Mouse (Mus musculus): Measurements from ENCODE around the gene Smarce1. TPM values are rescaled to one million over a fixed set of nuclear protein-coding genes. Genes with fewer than 3 reads are reported as not detected.

Gene Smarce1
- polyA plus RNA-seq (2014; fragmentation: Nextera tagmentation; extraction: Ambion mirVana), result 125 and 130 TPM in 2 replicates

DNA sequence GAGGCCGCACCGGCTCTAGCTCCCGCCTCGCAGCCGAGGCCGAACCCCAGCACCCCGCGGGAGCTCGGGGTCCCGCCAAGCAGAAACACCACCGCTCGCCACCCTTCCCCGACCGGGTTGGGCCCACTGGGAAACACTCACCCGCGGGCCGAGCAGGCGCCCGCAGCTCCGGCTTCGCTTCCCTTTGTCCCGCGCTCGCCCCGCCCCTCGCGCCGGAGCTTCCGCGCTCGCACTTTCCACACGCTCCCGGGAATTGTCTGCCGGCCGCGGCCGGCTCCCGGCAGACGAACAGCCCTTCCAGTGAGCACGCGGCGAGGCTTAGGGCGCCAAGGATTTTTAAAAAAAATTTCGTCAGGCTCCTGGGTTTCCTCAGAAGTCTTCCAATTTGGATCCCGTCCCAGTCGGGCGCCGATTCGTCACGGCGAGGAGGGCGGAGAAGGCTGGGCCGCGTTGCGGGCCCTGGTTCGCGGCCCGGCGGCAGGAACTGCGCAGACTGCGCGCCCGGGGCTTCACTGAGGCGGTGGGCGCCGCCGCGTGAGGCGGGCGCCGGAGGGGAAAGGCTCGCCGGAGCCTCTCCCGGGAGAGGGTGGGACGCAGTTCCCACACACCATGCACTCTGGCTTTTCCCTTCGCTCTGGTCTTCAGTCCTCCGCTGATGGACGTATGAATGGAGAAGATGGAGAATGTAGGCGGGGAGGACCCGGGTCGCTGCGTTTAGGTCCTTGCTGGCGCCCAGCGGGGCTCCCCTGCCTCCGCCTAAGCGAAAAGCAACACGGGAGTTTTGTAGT, at the start of gene Smarce1:
TSS of gene Smarce1 (minus strand) at position 757 of the 788 bp plus-strand sequence.
- Histone ChIP-seq H3K27ac (ENCODE audit: low read depth, low read length) (peak within 1 kb of the TSS; percentile 99), H3K9ac (ENCODE audit: low read depth, low read length) (peak within 1 kb of the TSS; percentile 100), H3K27me3 (ENCODE audit: control insufficient read depth, insufficient read depth, low read length) (no peaks in the 10 kb centered on the region), H3K4me3 (ENCODE audit: low read depth, low read length) (peak within 1 kb of the TSS; percentile 93), H3K4me1 (ENCODE audit: control insufficient read depth, insufficient read depth, low read length) (peaks cover 10% of the 10 kb centered on the region), H3K36me3 (ENCODE audit: control insufficient read depth, insufficient read depth, low read length) (no peaks in the 10 kb centered on the region; the same call in 1 of the 2 replicates), H3K4me2 (peak within 1 kb of the TSS; percentile 89), H3K9me3 (replicated peaks; ENCODE audit: control insufficient read depth, low read length) (no peaks in the 10 kb centered on the region)
- peak; percentile 82 for ATAC-seq (replicated peaks; ENCODE audit: insufficient number of reproducible peaks, low FRiP score, low TSS enrichment)
- WGBS (ENCODE audit: insufficient replicate concordance), result under 1% methylated on average over 85 of the region's 87 CpGs

- H3K27ac ChIP-seq (ENCODE audit: low read depth, low read length), result no peak overlapping the region
- no peak for ATAC-seq (replicated peaks; ENCODE audit: insufficient number of reproducible peaks, low FRiP score, low TSS enrichment)
- no peak overlapping the region for H3K4me2 ChIP-seq
- H3K4me3 ChIP-seq (ENCODE audit: low read depth, low read length), result no peak overlapping the region
- H3K4me1 ChIP-seq (ENCODE audit: control insufficient read depth, insufficient read depth, low read length), result no peaks in the 10 kb centered on the region
- no peaks in the 10 kb centered on the region for H3K36me3 ChIP-seq (ENCODE audit: control insufficient read depth, insufficient read depth, low read length)
- no peaks in the 10 kb centered on the region for H3K27me3 ChIP-seq (ENCODE audit: control insufficient read depth, insufficient read depth, low read length)
- no peak overlapping the region for H3K9ac ChIP-seq (ENCODE audit: low read depth, low read length)
- 72% methylated on average over 5 of the region's 5 CpGs for WGBS (ENCODE audit: insufficient replicate concordance)
- H3K9me3 ChIP-seq (replicated peaks; ENCODE audit: control insufficient read depth, low read length), result no peaks in the 10 kb centered on the region
These were observed 49.2 kb upstream of the Smarce1 start for GRCm38 (mm10) chr11:99279986-99280385.

DNA sequence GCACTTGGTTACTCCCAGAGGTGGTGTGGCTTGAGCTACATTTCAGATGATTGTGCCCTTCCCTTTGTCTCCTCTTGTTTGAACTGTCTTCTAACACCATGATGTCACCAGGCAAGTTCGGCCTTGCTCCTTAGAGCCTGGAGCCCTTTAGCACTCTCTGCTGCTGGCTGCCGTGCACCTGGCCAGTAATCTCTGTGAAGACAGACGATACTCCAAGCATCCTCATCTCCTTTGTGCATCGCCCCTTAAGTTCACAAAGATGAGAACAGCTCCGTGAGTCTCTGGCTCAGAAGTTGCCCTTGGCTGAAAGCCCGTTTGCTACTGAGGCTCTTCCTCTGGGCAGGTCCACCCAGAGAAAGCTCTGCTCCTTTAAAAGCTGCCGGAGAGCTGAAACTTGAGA, 46.0 kb upstream of the Smarce1 start:
- Histone ChIP-seq H3K4me3 (ENCODE audit: low read depth, low read length) (no peak overlapping the region), H3K27ac (ENCODE audit: low read depth, low read length) (no peak overlapping the region), H3K9me3 (replicated peaks; ENCODE audit: control insufficient read depth, low read length) (no peaks in the 10 kb centered on the region), H3K36me3 (ENCODE audit: control insufficient read depth, insufficient read depth, low read length) (no peaks in the 10 kb centered on the region), H3K4me2 (no peak overlapping the region), H3K4me1 (ENCODE audit: control insufficient read depth, insufficient read depth, low read length) (no peaks in the 10 kb centered on the region), H3K9ac (ENCODE audit: low read depth, low read length) (no peak overlapping the region), H3K27me3 (ENCODE audit: control insufficient read depth, insufficient read depth, low read length) (no peaks in the 10 kb centered on the region)
- WGBS (ENCODE audit: insufficient replicate concordance), result 56% methylated on average over 7 of the region's 7 CpGs
- ATAC-seq (replicated peaks; ENCODE audit: insufficient number of reproducible peaks, low FRiP score, low TSS enrichment), result no peak

GRCm38 (mm10) chr11:99275624-99276023, 44.8 kb upstream of the Smarce1 start:
- Histone ChIP-seq H3K4me1 (ENCODE audit: control insufficient read depth, insufficient read depth, low read length) (no peaks in the 10 kb centered on the region), H3K27me3 (ENCODE audit: control insufficient read depth, insufficient read depth, low read length) (no peaks in the 10 kb centered on the region), H3K4me3 (ENCODE audit: low read depth, low read length) (no peak overlapping the region), H3K9me3 (replicated peaks; ENCODE audit: control insufficient read depth, low read length) (no peaks in the 10 kb centered on the region), H3K4me2 (no peak overlapping the region), H3K36me3 (ENCODE audit: control insufficient read depth, insufficient read depth, low read length) (no peaks in the 10 kb centered on the region), H3K27ac (ENCODE audit: low read depth, low read length) (no peak overlapping the region), H3K9ac (ENCODE audit: low read depth, low read length) (no peak overlapping the region)
- no peak for ATAC-seq (replicated peaks; ENCODE audit: insufficient number of reproducible peaks, low FRiP score, low TSS enrichment)
- WGBS (ENCODE audit: insufficient replicate concordance), result 57% methylated on average over 6 of the region's 6 CpGs

DNA sequence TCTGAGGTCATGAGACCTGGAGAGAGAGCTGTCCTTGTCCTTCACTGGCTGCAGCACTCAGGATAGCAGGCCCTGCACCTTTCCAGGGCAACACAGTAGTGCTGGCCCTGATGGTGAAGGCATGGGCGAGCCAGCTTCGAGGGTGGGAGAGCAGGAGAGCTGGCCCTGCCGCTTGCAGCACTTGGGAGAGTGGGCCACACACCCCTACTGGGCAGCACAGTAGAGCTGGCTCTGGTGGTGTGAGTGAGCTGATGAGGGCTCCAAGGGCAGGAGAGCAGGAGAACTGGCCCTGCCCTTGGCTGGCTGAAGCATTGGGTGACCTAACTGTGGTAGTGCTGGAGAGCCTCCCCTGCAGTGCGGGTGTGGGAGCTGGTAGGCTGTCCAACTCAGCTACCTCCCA, 41.9 kb upstream of the Smarce1 start:
- Histone ChIP-seq H3K4me2 (no peak overlapping the region), H3K4me3 (ENCODE audit: low read depth, low read length) (no peak overlapping the region), H3K27ac (ENCODE audit: low read depth, low read length) (no peak overlapping the region), H3K36me3 (ENCODE audit: control insufficient read depth, insufficient read depth, low read length) (no peaks in the 10 kb centered on the region), H3K4me1 (ENCODE audit: control insufficient read depth, insufficient read depth, low read length) (no peaks in the 10 kb centered on the region), H3K9me3 (replicated peaks; ENCODE audit: control insufficient read depth, low read length) (no peaks in the 10 kb centered on the region), H3K9ac (ENCODE audit: low read depth, low read length) (no peak overlapping the region), H3K27me3 (ENCODE audit: control insufficient read depth, insufficient read depth, low read length) (no peaks in the 10 kb centered on the region)
- no peak for ATAC-seq (replicated peaks; ENCODE audit: insufficient number of reproducible peaks, low FRiP score, low TSS enrichment)
- 70% methylated on average over 4 of the region's 4 CpGs for WGBS (ENCODE audit: insufficient replicate concordance)

GRCm38 (mm10) chr11:99269192-99269591, 38.4 kb upstream of the Smarce1 start:
- H3K27ac ChIP-seq (ENCODE audit: low read depth, low read length), result no peak overlapping the region
- H3K27me3 ChIP-seq (ENCODE audit: control insufficient read depth, insufficient read depth, low read length), result no peaks in the 10 kb centered on the region
- no peaks in the 10 kb centered on the region for H3K4me1 ChIP-seq (ENCODE audit: control insufficient read depth, insufficient read depth, low read length)
- ATAC-seq (replicated peaks; ENCODE audit: insufficient number of reproducible peaks, low FRiP score, low TSS enrichment), result no peak
- H3K9me3 ChIP-seq (replicated peaks; ENCODE audit: control insufficient read depth, low read length), result no peaks in the 10 kb centered on the region
- no peak overlapping the region for H3K9ac ChIP-seq (ENCODE audit: low read depth, low read length)
- H3K4me2 ChIP-seq, result no peak overlapping the region
- H3K4me3 ChIP-seq (ENCODE audit: low read depth, low read length), result no peak overlapping the region
- no peaks in the 10 kb centered on the region for H3K36me3 ChIP-seq (ENCODE audit: control insufficient read depth, insufficient read depth, low read length)
- 68% methylated on average over 7 of the region's 7 CpGs for WGBS (ENCODE audit: insufficient replicate concordance)

DNA sequence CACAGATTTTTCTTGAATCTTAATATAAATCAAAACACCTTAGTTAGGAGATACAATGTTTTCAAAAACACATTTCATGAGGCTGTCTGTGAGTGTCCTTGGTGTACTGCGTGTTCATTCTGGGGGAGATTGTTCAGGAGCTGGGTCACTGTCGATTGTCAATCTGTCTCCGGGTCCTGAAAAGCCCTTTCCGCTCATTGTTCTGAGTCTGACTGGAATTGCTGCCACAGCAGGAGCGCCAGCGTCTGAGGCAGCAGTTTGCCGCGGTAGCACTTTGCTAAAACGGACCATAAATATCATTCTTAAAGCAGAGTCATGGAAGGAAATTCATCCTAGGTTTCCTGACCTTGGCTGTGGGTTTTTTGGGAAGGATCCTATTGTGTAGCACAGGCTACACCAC, 35.0 kb upstream of the Smarce1 start:
- no peaks in the 10 kb centered on the region for H3K27me3 ChIP-seq (ENCODE audit: control insufficient read depth, insufficient read depth, low read length)
- no peak for ATAC-seq (replicated peaks; ENCODE audit: insufficient number of reproducible peaks, low FRiP score, low TSS enrichment)
- no peak overlapping the region for H3K4me3 ChIP-seq (ENCODE audit: low read depth, low read length)
- no peaks in the 10 kb centered on the region for H3K4me1 ChIP-seq (ENCODE audit: control insufficient read depth, insufficient read depth, low read length)
- H3K9me3 ChIP-seq (replicated peaks; ENCODE audit: control insufficient read depth, low read length), result no peaks in the 10 kb centered on the region
- no peak overlapping the region for H3K4me2 ChIP-seq
- H3K36me3 ChIP-seq (ENCODE audit: control insufficient read depth, insufficient read depth, low read length), result no peaks in the 10 kb centered on the region
- no peak overlapping the region for H3K9ac ChIP-seq (ENCODE audit: low read depth, low read length)
- H3K27ac ChIP-seq (ENCODE audit: low read depth, low read length), result no peak overlapping the region
- 51% methylated on average over 9 of the region's 9 CpGs for WGBS (ENCODE audit: insufficient replicate concordance)

GRCm38 (mm10) chr11:99265220-99265619, 34.4 kb upstream of the Smarce1 start:
- Histone ChIP-seq H3K4me2 (no peak overlapping the region), H3K4me3 (ENCODE audit: low read depth, low read length) (no peak overlapping the region), H3K9ac (ENCODE audit: low read depth, low read length) (no peak overlapping the region), H3K4me1 (ENCODE audit: control insufficient read depth, insufficient read depth, low read length) (no peaks in the 10 kb centered on the region), H3K27me3 (ENCODE audit: control insufficient read depth, insufficient read depth, low read length) (no peaks in the 10 kb centered on the region), H3K9me3 (replicated peaks; ENCODE audit: control insufficient read depth, low read length) (no peaks in the 10 kb centered on the region), H3K36me3 (ENCODE audit: control insufficient read depth, insufficient read depth, low read length) (no peaks in the 10 kb centered on the region), H3K27ac (ENCODE audit: low read depth, low read length) (no peak overlapping the region)
- 57% methylated on average over 9 of the region's 9 CpGs for WGBS (ENCODE audit: insufficient replicate concordance)
- ATAC-seq (replicated peaks; ENCODE audit: insufficient number of reproducible peaks, low FRiP score, low TSS enrichment), result no peak

DNA sequence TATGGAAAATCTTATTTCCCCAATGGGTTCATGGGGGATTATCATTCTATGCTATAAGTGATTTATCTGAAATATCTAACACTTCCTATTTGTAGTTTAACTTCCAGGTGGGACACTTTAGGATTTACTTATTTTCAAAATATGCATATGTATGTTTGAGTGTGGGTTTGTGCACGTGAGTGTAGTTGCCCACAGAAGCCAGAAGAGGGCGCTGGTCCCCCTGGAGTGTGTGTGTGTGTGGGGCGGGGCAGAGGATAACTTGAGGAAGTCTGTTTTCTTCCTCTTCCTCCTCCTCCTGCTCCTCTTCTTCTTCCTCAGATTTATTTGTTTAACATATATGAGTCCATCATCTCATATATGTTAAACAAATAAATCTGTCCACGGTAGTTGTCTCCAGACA, 25.4 kb upstream of the Smarce1 start:
- ATAC-seq (replicated peaks; ENCODE audit: insufficient number of reproducible peaks, low FRiP score, low TSS enrichment), result no peak
- Histone ChIP-seq H3K9ac (ENCODE audit: low read depth, low read length) (no peak overlapping the region), H3K9me3 (replicated peaks; ENCODE audit: control insufficient read depth, low read length) (no peaks in the 10 kb centered on the region), H3K4me2 (no peak overlapping the region), H3K4me3 (ENCODE audit: low read depth, low read length) (no peak overlapping the region), H3K4me1 (ENCODE audit: control insufficient read depth, insufficient read depth, low read length) (no peaks in the 10 kb centered on the region), H3K27me3 (ENCODE audit: control insufficient read depth, insufficient read depth, low read length) (no peaks in the 10 kb centered on the region; the same call in 1 of the 2 replicates), H3K36me3 (ENCODE audit: control insufficient read depth, insufficient read depth, low read length) (no peaks in the 10 kb centered on the region), H3K27ac (ENCODE audit: low read depth, low read length) (no peak overlapping the region)
- 65% methylated on average over 4 of the region's 4 CpGs for WGBS (ENCODE audit: insufficient replicate concordance)

Measured in heart, embryonic 11.5 days (tissue).